Mouse (Mus musculus) liver, adult 2 months (tissue): ENCODE data around the gene Maats1.
A peak's percentile ranks its signal among the peaks of the same experiment; 100 is the strongest.

Source experiments
- CTCF ChIP-seq: fragments of 200-500 bp; IDR thresholded peaks from 2 replicates; pipeline ENCODE4 v1.5.1; 2011; ENCODE audit warnings: low read depth, low read length, control low read depth
- POLR2A ChIP-seq: fragments of 200-500 bp; IDR thresholded peaks from 2 replicates; pipeline ENCODE4 v1.6.1; 2011; ENCODE audit warnings: low read length, control low read depth; ENCODE audit not compliant: insufficient read depth; ENCODE audit errors: extremely low read depth

DNA sequence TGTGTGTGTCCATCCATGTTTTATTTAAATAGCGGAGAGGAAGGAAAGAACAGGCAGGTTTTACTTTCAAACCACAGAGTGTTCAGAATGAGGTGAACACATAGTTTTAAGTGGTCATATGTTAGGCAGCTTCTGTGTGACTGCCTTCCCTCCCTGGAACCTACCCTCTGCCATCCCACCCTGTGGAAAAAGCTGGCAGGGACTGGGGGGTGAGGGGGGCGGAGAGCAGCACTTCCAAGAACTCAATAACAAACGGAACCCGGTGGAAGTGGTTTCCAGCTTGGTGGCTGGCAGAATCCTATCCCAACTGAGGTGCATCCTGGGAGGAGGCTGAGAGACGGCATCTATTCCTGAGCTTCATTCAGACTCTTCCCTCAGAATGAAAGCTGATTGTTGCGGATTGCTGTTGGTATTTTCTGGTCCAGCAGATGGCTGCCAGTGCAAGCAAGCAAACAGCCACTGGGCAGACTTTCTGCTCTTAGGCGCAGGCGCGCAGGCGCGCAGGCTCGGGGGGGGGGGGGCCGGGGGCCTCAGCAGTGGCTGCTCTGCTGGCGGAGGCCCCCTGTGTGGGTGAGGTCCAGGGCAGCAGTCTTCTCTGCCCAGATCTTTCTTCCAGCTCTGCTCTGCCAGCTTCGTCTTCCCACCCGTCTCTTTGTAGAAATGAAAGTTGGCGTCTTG, 34.4 kb upstream of the Maats1 start:
- TF ChIP-seq CTCF (peak; percentile 44), POLR2A (no peak)
